8 mouse cellular contexts compared by ENCODE assay signal in the genomic region with DNA sequence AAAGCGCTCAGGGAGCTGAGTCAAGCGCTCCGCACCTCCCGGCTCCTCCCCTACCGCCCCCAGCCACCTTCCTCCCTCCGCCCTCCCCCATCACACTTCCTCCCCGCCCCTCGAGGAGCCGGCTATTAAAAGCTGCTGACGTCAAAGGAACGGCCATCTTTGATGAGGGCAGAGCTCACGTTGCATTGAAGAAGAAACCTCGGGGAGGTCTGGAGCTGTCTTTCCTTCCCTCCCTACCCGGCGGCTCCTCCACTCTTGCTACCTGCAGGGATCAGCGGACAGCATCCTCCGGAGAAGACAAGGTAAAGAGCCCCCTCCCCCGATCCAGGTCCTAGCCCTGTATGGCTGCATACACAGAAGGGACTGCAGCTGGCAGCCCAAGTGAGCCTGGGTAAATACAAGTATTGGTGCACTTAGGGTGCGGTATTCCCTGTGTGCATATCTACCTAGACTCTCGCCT. TPM values are rescaled to one million over a fixed set of nuclear protein-coding genes. Genes with fewer than 3 reads are reported as not detected.
DNase-seq lines count a peak whose midpoint lies in the region; ATAC-seq and TF ChIP-seq lines count a peak whose summit lies in the region.

A gene (plus strand): TSS at position 155 of the 460 bp plus-strand sequence.

- peak; percentile 74 for DNase-seq in lung, embryonic 14.5 days
- DNase-seq in lung, postnatal 4 days, result no peak
- peak; percentile 90 to 93 for DNase-seq in cerebellum, postnatal 36 days
- DNase-seq in hindbrain, embryonic 10.5 days (ENCODE audit: low spot score), result peak; percentile 85
- DNase-seq in left cerebral cortex, postnatal 25 days (ENCODE audit: low spot score in 2 of 2), result peak; percentile 86 to 95
- peak; percentile 96 for DNase-seq in retina, postnatal 1 day
- no peak for DNase-seq in spleen, postnatal 14 days (ENCODE audit: low spot score in 2 of 2)
- DNase-seq in adipocyte (ENCODE audit: low spot score), result no peak

- H3K27ac ChIP-seq in lung, embryonic 14.5 days (ENCODE audit: low read depth), result no peak within 1 kb of the TSS
- peak within 1 kb of the TSS; percentile 80 for H3K27ac ChIP-seq in hindbrain, embryonic 10.5 days

- H3K9me3 ChIP-seq in lung, embryonic 14.5 days (ENCODE audit: low read depth, low read length), result no peaks in the 10 kb centered on the region
- H3K9me3 ChIP-seq in hindbrain, embryonic 10.5 days, result no peaks in the 10 kb centered on the region

- H3K4me3 ChIP-seq in lung, embryonic 14.5 days (ENCODE audit: low read depth, low read length), result peak within 1 kb of the TSS; percentile 19
- peak within 1 kb of the TSS; percentile 70 for H3K4me3 ChIP-seq in hindbrain, embryonic 10.5 days

- H3K9ac ChIP-seq in lung, embryonic 14.5 days, result no peak within 1 kb of the TSS

- intact Hi-C loops in left cerebral cortex, postnatal 25 days (cut with DNase I), result loop anchor here (1.0 to 5.0 kb wide), 6 partner anchors 34 to 226 kb away; no protein-coding TSS in a partner anchor

- H3K4me2 ChIP-seq in lung, embryonic 14.5 days, result peak within 1 kb of the TSS; percentile 50

- H3K4me1 ChIP-seq in lung, embryonic 14.5 days (ENCODE audit: insufficient read depth), result 0 out of 2 replicates have a peak, but pooled peaks cover 3% of the 10 kb centered on the region
- H3K4me1 ChIP-seq in hindbrain, embryonic 10.5 days (replicated peaks), result peaks cover 30% of the 10 kb centered on the region

- H3K27me3 ChIP-seq in lung, embryonic 14.5 days (ENCODE audit: insufficient read depth, low read length), result peaks cover 8% of the 10 kb centered on the region; the same call in 1 of the 2 replicates
- H3K27me3 ChIP-seq in hindbrain, embryonic 10.5 days (ENCODE audit: insufficient read depth, poor library complexity, severe bottlenecking), result 0 out of 2 replicates have a peak, but pooled peaks cover 3% of the 10 kb centered on the region

- TF ChIP-seq CTCF in lung, embryonic 14.5 days (IDR thresholded peaks at IDR 0.05; ENCODE audit: low read depth), result no peak

- H3K36me3 ChIP-seq in lung, embryonic 14.5 days (ENCODE audit: insufficient read depth), result no peaks in the 10 kb centered on the region
- H3K36me3 ChIP-seq in hindbrain, embryonic 10.5 days, result no peaks in the 10 kb centered on the region

- peak; percentile 56 for ATAC-seq in lung, embryonic 14.5 days (ENCODE audit: insufficient read depth)

- WGBS in lung, embryonic 14.5 days, result under 1% methylated on average over 20 of the region's 20 CpGs
- under 1% methylated on average over 20 of the region's 20 CpGs for WGBS in hindbrain, embryonic 10.5 days

RNA-seq across cellular contexts. Expression of the gene that starts here (rescaled TPM):
- 1.2 and 1.6 TPM in 2 replicates for polyA plus RNA-seq in lung, embryonic 14.5 days (2014; fragmentation: Nextera tagmentation; extraction: Ambion mirVana)
- 27.8 and 39.4 TPM in 2 replicates for polyA plus RNA-seq in hindbrain, embryonic 10.5 days (2016; fragmentation: Nextera tagmentation; extraction: Ambion mirVana)
- total RNA-seq in left cerebral cortex, postnatal 25 days (2021), result 1,000 to 10,000 TPM; 2,524 to 2,644 TPM

Comparison
In these comparisons a context has a peak if more than half of its experiments do, and no peak if none do; other contexts are left out.
1. RNA of the gene that starts here (polyA plus RNA-seq): 27.8 to 39.4 TPM in hindbrain, embryonic 10.5 days; 1.2 to 1.6 TPM in lung, embryonic 14.5 days; every median in the first group is over 10 times any median in the second.
2. DNase-seq: peak in lung, embryonic 14.5 days (single experiment), cerebellum, postnatal 36 days (2 of 2), hindbrain, embryonic 10.5 days (single experiment), left cerebral cortex, postnatal 25 days (2 of 2) and retina, postnatal 1 day (single experiment); none in lung, postnatal 4 days (0 of 2), spleen, postnatal 14 days (0 of 2) and adipocyte (single experiment).